Mouse (Mus musculus) lung, postnatal 0 days (tissue): ENCODE results near the gene Snph.

ENCODE experiments used
- CTCF ChIP-seq: IDR thresholded peaks from 2 replicates; pipeline ENCODE4 v1.5.1; 2016; ENCODE audit warnings: antibody characterized with exemption, mild to moderate bottlenecking
- EP300 ChIP-seq: IDR thresholded peaks from 2 replicates; pipeline ENCODE4 v1.6.1; 2016; ENCODE audit warnings: antibody characterized with exemption, mild to moderate bottlenecking, control low read depth

DNA sequence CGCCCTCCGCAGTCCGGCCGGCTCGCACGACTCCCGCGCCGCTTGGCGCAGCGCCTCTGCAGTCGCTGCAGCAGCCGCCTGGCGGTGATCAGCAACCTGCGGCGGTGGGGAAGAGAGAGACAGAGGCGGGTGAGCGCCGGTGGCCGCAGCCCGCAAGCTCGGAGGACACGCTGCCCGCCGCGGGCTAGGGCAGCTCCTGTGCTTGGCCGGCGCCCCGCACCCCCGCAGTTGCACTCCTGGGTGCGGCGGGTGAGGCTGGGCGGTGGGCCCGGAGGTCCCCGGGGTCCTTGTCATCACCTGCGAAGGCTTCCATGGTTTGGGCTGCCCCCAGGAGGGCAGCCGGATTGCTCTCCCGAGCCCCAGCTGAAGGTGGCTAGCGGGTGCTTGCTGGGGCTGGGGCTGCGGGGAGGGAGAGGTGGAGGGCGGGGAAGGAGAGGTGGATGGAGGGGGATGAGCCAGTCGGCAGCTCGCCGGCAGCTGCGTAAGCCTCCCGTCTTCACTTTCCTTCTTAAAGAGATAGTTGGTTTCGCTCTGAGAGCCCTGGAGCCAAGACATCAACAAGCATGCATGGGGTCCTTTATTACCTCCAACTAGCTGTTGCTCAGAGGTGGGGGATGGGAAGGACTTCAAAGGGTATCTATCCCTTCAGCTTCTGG lies at the start of gene Snph:
- TF ChIP-seq CTCF (peak; percentile 67), EP300 (no peak)
